Mouse (Mus musculus) forebrain, embryonic 16.5 days (tissue): ENCODE measurements at regions not wholly inside any gene's neighbourhood (a gene's known extent, or its start where the extent isn't known, plus 50 kb on each side); places are given as distances from the start of the nearest gene placed in this dataset.

Source experiments
- ATAC-seq: fragments of 200-750 bp; cut with Nextera tagmentation; 2 replicates; pipeline ENCODE4 v1.8.0; 2017; ENCODE audit warnings: mild to moderate bottlenecking, moderate library complexity
- H3K27ac ChIP-seq: fragments of 300-500 bp; sonication (generic); 2 replicates; pipeline ENCODE4 v1.5.1; 2014; ENCODE audit warnings: low read length, control low read depth
- H3K27me3 ChIP-seq: fragments of 300-500 bp; sonication (generic); replicated peaks from 2 replicates; pipeline ENCODE4 v1.6.1; 2014; ENCODE audit warnings: low read length; ENCODE audit not compliant: control insufficient read depth, insufficient read depth
- H3K36me3 ChIP-seq: fragments of 300-500 bp; sonication (generic); 2 replicates; pipeline ENCODE4 v1.6.1; 2014; ENCODE audit not compliant: control insufficient read depth, insufficient read depth
- H3K4me1 ChIP-seq: fragments of 300-500 bp; sonication (generic); replicated peaks from 2 replicates; pipeline ENCODE4 v1.6.1; 2014; ENCODE audit warnings: low read length; ENCODE audit not compliant: control insufficient read depth, insufficient read depth
- H3K4me2 ChIP-seq: fragments of 300-500 bp; sonication (generic); 2 replicates; pipeline ENCODE4 v1.6.1; 2014; ENCODE audit warnings: mild to moderate bottlenecking, low read length, control low read depth
- H3K4me3 ChIP-seq: fragments of 300-500 bp; sonication (generic); replicated peaks from 2 replicates; pipeline ENCODE4 v1.5.1; 2014; ENCODE audit warnings: mild to moderate bottlenecking, low read length, control low read depth
- H3K9ac ChIP-seq: fragments of 300-500 bp; sonication (generic); replicated peaks from 2 replicates; pipeline ENCODE4 v1.6.1; 2014; ENCODE audit warnings: low read depth, low read length, control low read depth
- H3K9me3 ChIP-seq: fragments of 300-500 bp; sonication (generic); 2 replicates; pipeline ENCODE4 v1.6.1; 2016; ENCODE audit warnings: low read length; ENCODE audit not compliant: control insufficient read depth
- WGBS: fragments of 180-500 bp; shearing (Covaris S2); extraction: QIAGEN DNeasy Blood & Tissue Kit; methylation state at CpG from one replicate; pipeline ENCODE4 v1.1.7; 2014; 5-methylcytosine and 5-hydroxymethylcytosine counted together

DNA sequence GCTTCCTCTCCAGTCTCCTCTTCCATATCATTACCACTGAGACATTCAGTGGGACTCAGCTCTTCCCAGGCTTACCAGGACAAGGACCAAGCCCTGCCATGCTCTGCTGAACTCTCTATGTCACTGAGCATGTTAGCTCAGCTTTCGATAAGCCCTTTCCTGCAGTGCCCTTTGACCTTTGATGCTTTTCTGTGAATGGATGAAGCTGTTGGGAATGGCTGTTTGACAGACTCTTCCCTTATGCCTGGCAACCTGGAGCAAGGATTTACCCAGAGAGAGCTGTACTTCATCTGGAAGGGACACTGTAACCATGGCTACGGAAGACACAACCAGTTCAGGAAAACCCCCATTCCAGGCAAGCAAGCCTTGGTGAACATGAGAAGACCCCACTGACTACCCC lies 172.8 kb downstream of the Shq1 start:
- Histone ChIP-seq H3K9me3 (no peaks in the 10 kb centered on the region), H3K4me3 (no peak overlapping the region), H3K36me3 (no peaks in the 10 kb centered on the region), H3K27ac (no peak overlapping the region), H3K4me1 (peaks cover 17% of the 10 kb centered on the region), H3K4me2 (no peak overlapping the region), H3K27me3 (no peaks in the 10 kb centered on the region), H3K9ac (no peak overlapping the region)
- no peak for ATAC-seq
- 86% methylated on average over 2 of the region's 2 CpGs for WGBS

DNA sequence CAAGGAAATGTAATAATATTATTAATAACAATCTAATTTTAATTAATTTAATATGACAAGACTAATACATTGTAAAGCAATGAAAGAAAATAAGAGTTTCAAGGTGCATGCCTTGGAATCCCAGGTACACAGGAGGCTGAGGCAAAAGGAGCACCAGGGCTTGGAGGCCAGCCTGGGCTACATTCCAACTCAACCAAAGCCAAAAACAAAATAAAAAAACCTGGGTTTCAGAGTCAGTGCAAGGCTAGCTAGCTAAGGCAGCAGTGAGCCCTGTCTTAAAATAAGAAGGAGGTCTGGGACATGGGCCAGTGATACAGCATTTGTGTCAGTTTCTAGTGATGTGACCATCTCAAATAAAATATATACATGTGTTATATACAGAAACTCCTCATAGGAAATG lies 174.8 kb downstream of the Shq1 start:
- H3K4me3 ChIP-seq = no peak overlapping the region
- no peaks in the 10 kb centered on the region for H3K9me3 ChIP-seq
- no peak for ATAC-seq
- H3K4me1 ChIP-seq = peaks cover 5% of the 10 kb centered on the region
- no peak overlapping the region for H3K4me2 ChIP-seq
- H3K9ac ChIP-seq = no peak overlapping the region
- H3K27ac ChIP-seq = no peak overlapping the region
- H3K36me3 ChIP-seq = no peaks in the 10 kb centered on the region
- H3K27me3 ChIP-seq = no peaks in the 10 kb centered on the region

DNA sequence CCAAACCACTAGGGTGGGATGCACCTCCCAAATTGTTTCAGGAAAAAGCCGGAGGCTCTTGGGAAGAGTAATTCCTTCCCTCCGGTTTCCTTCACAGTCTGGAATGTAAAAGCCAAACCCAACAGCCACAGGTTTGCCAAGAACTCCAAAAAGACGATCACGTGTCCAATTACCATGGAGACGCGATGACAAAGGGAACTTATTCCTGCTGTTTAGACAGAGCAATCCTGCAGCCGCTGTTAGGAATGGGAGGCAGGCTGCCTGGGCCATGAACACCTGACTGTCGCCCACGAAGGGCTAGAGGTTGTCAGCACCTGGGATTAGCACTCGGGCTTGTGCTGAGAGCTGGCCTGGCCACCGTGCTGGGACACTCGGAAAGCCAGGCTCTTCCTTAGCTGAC lies 175.8 kb downstream of the Shq1 start:
- Histone ChIP-seq H3K9ac (no peak overlapping the region), H3K4me3 (no peak overlapping the region), H3K36me3 (no peaks in the 10 kb centered on the region), H3K4me2 (peak overlapping the region; percentile 10), H3K4me1 (peaks cover 5% of the 10 kb centered on the region), H3K9me3 (no peaks in the 10 kb centered on the region), H3K27me3 (no peaks in the 10 kb centered on the region), H3K27ac (no peak overlapping the region)
- 35% methylated on average over 12 of the region's 12 CpGs for whole genome bisulfite sequencing
- peak; percentile 67; the same call in 1 of the 2 replicates for ATAC-seq

DNA sequence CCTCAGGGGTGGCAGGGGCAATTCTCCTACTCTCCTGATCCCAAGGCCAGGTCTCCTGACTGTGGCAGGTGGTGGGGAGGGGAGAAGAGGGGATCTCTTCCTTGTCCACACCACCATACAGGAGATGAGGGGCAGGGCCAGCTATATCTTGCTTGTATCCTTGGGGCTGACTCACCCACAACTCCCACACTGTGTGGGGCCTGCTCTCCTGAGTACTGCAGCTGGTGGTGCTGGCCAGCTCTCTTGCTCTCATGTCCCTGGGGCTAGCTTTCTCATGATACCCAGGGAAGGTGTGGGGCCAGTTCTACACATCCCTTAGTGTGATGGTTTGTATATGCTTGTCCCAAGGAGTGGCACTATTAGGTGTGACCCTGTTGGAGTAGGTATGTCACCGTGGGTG lies 177.4 kb downstream of the Shq1 start:
- no peak overlapping the region for H3K9ac ChIP-seq
- H3K4me3 ChIP-seq = no peak overlapping the region
- H3K27me3 ChIP-seq = no peaks in the 10 kb centered on the region
- H3K9me3 ChIP-seq = no peaks in the 10 kb centered on the region
- peaks cover 5% of the 10 kb centered on the region for H3K4me1 ChIP-seq
- no peaks in the 10 kb centered on the region for H3K36me3 ChIP-seq
- ATAC-seq = no peak
- H3K27ac ChIP-seq = no peak overlapping the region
- no peak overlapping the region for H3K4me2 ChIP-seq
- 83% methylated on average over 1 of the region's 1 CpGs for WGBS

DNA sequence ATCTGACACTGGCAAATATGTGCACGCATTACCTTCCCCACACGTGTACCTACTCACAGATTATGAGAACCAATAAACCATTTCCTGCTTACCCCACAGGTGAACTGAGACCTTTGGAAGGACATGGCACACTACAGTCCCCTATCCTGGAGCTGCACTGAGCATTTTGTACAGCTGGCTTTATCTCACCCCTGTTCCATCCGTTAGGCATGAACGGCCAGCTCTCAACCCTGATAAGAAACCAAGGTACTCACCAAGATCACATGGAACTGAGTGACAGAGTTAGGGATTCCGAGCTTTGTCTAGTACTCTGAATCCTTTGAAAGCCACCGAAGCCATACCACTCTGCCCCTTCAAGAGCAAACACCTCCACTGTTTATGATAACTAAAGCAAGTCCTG lies 179.1 kb downstream of the Shq1 start:
- WGBS = 92% methylated on average over 6 of the region's 6 CpGs
- Histone ChIP-seq H3K9ac (no peak overlapping the region), H3K4me1 (peaks cover 5% of the 10 kb centered on the region), H3K36me3 (no peaks in the 10 kb centered on the region), H3K4me3 (no peak overlapping the region), H3K27ac (no peak overlapping the region), H3K27me3 (no peaks in the 10 kb centered on the region), H3K9me3 (no peaks in the 10 kb centered on the region), H3K4me2 (no peak overlapping the region)
- ATAC-seq = no peak

DNA sequence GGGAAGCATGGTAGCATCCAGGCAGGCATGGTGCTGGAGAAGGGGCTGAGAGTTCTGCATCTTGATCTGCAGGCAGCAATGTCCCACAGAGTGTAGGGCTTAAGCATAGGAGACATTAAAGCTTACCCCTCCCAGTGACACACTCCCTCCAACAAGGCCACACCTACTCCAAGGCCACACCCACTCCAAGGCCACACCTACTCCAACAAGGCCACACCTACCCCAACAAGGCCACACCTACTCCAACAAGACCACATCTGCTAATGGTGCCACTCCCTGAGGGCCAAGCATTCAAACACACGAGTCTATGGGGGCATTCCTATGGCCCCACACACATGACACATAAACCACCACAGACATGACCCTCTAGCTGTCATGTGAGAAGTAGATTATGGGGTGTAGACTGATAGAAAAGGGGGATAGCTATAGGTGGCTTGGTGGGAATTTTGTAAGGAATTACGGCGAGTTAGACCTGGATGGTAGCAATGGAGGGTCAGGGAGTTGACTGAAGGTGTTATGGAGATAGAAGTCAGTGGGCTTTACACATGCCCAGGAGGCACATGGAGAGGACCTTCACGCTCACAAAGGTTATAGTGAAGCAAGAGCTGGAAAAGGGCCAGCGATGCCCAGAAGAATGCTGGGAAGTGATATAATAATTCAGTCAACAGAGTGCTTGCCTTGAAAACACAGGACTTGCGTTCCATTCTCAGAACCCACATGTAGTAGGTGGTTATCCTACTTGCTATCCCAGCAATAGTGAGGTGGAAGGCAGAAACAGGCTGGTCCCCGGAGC lies 179.8 kb downstream of the Shq1 start:
- Histone ChIP-seq H3K36me3 (no peaks in the 10 kb centered on the region), H3K27ac (no peak overlapping the region), H3K27me3 (no peaks in the 10 kb centered on the region), H3K4me3 (no peak overlapping the region), H3K4me1 (peaks cover 5% of the 10 kb centered on the region), H3K9me3 (no peaks in the 10 kb centered on the region), H3K9ac (no peak overlapping the region), H3K4me2 (no peak overlapping the region)
- WGBS = 95% methylated on average over 7 of the region's 7 CpGs
- no peak for ATAC-seq

GRCm38 (mm10) chr6:100483836-100484235 lies 187.1 kb downstream of the Shq1 start:
- Histone ChIP-seq H3K36me3 (no peaks in the 10 kb centered on the region), H3K9me3 (peaks cover 6% of the 10 kb centered on the region; the same call in 1 of the 2 replicates), H3K4me3 (no peak overlapping the region), H3K27me3 (no peaks in the 10 kb centered on the region), H3K9ac (no peak overlapping the region), H3K4me1 (no peaks in the 10 kb centered on the region), H3K4me2 (no peak overlapping the region), H3K27ac (no peak overlapping the region)
- ATAC-seq = no peak
- WGBS = 71% methylated on average over 3 of the region's 3 CpGs

DNA sequence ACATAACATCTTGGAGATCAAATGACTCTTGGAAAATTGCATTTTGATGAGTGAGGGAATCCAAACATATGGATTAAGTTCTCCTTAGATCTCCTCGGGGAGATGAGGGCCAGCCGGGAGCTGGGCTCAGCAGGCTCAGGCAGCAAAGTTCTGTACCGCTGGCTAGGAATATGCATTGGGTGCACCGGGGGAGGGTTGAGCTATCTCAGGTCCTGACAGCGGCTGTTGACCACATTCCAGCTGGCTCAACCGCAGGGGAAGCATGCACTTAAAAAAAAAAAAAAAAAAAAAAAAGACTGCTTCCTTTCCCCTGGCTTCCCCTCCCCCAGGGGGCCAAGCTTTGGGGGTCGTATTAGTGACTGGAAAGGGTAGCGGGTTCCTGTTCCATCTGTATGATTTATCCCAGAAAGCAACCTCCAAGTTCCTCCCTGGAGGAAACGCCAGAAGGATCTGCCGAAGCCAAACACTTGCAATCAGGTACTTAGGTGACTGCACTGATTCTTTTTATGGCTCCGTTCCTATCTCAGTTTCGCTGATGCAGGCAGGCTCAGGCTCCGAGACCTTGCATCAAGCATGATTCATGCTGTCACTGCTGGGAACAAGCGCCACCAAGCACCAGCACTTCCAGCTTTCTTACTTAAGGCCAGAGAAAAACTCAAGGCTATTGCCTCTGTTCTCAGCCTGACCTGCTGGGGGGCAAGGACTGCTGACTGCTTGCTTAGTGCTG lies 187.7 kb downstream of the Shq1 start:
- Histone ChIP-seq H3K36me3 (no peaks in the 10 kb centered on the region), H3K27me3 (no peaks in the 10 kb centered on the region), H3K4me2 (no peak overlapping the region), H3K4me1 (no peaks in the 10 kb centered on the region), H3K4me3 (no peak overlapping the region), H3K9ac (no peak overlapping the region), H3K9me3 (peaks cover 6% of the 10 kb centered on the region; the same call in 1 of the 2 replicates), H3K27ac (no peak overlapping the region)
- ATAC-seq = no peak
- WGBS = 22% methylated on average over 14 of the region's 14 CpGs

DNA sequence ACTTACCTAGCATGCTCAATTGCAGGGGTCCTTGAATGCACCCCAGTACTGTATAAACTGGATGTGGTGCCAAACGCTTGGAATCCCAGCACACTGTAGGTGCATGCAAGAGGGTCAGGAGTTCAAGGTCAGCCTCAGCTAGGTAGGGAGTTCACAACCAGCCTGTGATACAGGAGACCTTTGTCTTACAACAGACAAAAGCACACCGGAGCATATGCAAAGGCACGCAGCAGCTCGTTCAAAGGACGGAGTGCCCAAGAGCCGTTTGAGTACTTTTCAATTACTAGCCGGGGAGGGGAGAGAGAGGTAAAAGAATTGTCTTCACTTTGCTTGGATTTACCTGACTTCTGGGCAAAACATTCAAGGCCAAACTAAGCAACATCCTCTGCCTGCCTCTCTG lies 188.4 kb downstream of the Shq1 start:
- ATAC-seq = no peak
- no peak overlapping the region for H3K27ac ChIP-seq
- H3K36me3 ChIP-seq = no peaks in the 10 kb centered on the region
- no peak overlapping the region for H3K9ac ChIP-seq
- 23% methylated on average over 7 of the region's 7 CpGs for WGBS
- H3K4me3 ChIP-seq = no peak overlapping the region
- no peak overlapping the region for H3K4me2 ChIP-seq
- H3K4me1 ChIP-seq = no peaks in the 10 kb centered on the region
- peaks cover 6% of the 10 kb centered on the region; the same call in 1 of the 2 replicates for H3K9me3 ChIP-seq
- no peaks in the 10 kb centered on the region for H3K27me3 ChIP-seq
